Mouse (Mus musculus): ENCODE measurements around the gene Lgi1.

GRCm38 (mm10) chr19:38238213-38238951 is 26.0 kb upstream of the Lgi1 start:
- TF ChIP-seq CTCF (IDR thresholded peaks at IDR 0.05; ENCODE audit: low read depth) (no peak), EP300 (IDR thresholded peaks at IDR 0.05; ENCODE audit: low read depth) (no peak)

Measured in liver, embryonic 14.5 days (tissue).